Comparison of ENCODE assay signal across 7 mouse cellular contexts in genomic region chr1:74392446-74392994, GRCm38 (mm10). TPM values are rescaled to one million over a fixed set of nuclear protein-coding genes. Genes with fewer than 3 reads are reported as not detected.
DNase-seq lines count a peak whose midpoint lies in the region; ATAC-seq and TF ChIP-seq lines count a peak whose summit lies in the region.

No protein-coding gene starts in this region.

- H3K9ac ChIP-seq in CH12.LX (ENCODE audit: insufficient read depth, low read depth) (peak overlapping the region; percentile 98), MEL (ENCODE audit: control insufficient read depth, low read depth, low read length, poor library complexity, severe bottlenecking) (peak overlapping the region; percentile 98)
- peak overlapping the region; percentile 64 for H3K9ac ChIP-seq in forebrain, postnatal 0 days
- H3K9ac ChIP-seq in midbrain, embryonic 12.5 days (replicated peaks): peak overlapping the region; percentile 92

- H3K27ac ChIP-seq in CH12.LX (ENCODE audit: insufficient read depth, low read depth): peak overlapping the region; percentile 76
- H3K27ac ChIP-seq in MEL (ENCODE audit: control insufficient read depth, low read depth, low read length): peak overlapping the region; percentile 71
- H3K27ac ChIP-seq in forebrain, postnatal 0 days (ENCODE audit: low read depth, low read length): no peak overlapping the region
- H3K27ac ChIP-seq in midbrain, embryonic 12.5 days (replicated peaks): peak overlapping the region; percentile 90

- TF ChIP-seq RAD21 in CH12.LX (IDR thresholded peaks at IDR 0.05; ENCODE audit: low read depth, low read length) (no peak), MEL (IDR thresholded peaks at IDR 0.05; ENCODE audit: low read depth, low read length) (no peak)

- no peaks in the 10 kb centered on the region for H3K9me3 ChIP-seq in CH12.LX (replicated peaks; ENCODE audit: low read length)
- no peaks in the 10 kb centered on the region for H3K9me3 ChIP-seq in MEL (replicated peaks; ENCODE audit: insufficient read depth, low read length)
- H3K9me3 ChIP-seq in forebrain, postnatal 0 days (ENCODE audit: low read length): no peaks in the 10 kb centered on the region
- no peaks in the 10 kb centered on the region for H3K9me3 ChIP-seq in midbrain, embryonic 12.5 days

- H3K4me1 ChIP-seq in CH12.LX (ENCODE audit: control insufficient read depth in 1 of 2, insufficient read depth in 2 of 2) (peaks cover 8 to 60% of the 10 kb centered on the region in 2 experiments; a peak in 3 of 4 replicates), MEL (ENCODE audit: control insufficient read depth in 1 of 2, insufficient read depth in 2 of 2, low read length in 2 of 2) (peaks cover 0 to 17% of the 10 kb centered on the region in 2 experiments; a peak in 2 of 4 replicates)
- H3K4me1 ChIP-seq in forebrain, postnatal 0 days (ENCODE audit: insufficient read depth): 0 out of 2 replicates have a peak, but pooled peaks cover 5% of the 10 kb centered on the region
- peaks cover 31% of the 10 kb centered on the region for H3K4me1 ChIP-seq in midbrain, embryonic 12.5 days

- no peak; the same call in 1 of the 2 replicates for ATAC-seq in forebrain, postnatal 0 days
- ATAC-seq in midbrain, embryonic 12.5 days (ENCODE audit: low FRiP score, low read depth): peak; percentile 13
- no peak for ATAC-seq in frontal cortex, adult (ENCODE audit: low TSS enrichment)

- in situ Hi-C loops in CH12.LX (cut with MboI; ENCODE audit: low pct_ligation_motif_present, low pct_unique_long_range_greater_than_20kb, low sequenced_read_pairs): loop anchor here (5.0 to 10.0 kb wide), 2 partner anchors 52 to 80 kb away; no protein-coding TSS in a partner anchor

- H3K79me2 ChIP-seq in CH12.LX (replicated peaks; ENCODE audit: control insufficient read depth, extremely low read depth, insufficient read depth, poor library complexity, severe bottlenecking): peaks cover 21% of the 10 kb centered on the region
- peaks cover 14% of the 10 kb centered on the region for H3K79me2 ChIP-seq in MEL (ENCODE audit: control insufficient read depth, insufficient read depth, low read length, poor library complexity)

- DNase-seq in CH12.LX (ENCODE audit: extremely low read depth): no peak
- no peak for DNase-seq in MEL (ENCODE audit: low read depth, low spot score)
- no peak for DNase-seq in forebrain, postnatal 0 days
- peak; percentile 77 for DNase-seq in kidney, postnatal 10 days
- DNase-seq in gastrocnemius, postnatal 4 days (ENCODE audit: low spot score in 2 of 2): no peak

- TF ChIP-seq EP300 in CH12.LX (IDR thresholded peaks at IDR 0.05; ENCODE audit: low read length): no peak
- no peak for TF ChIP-seq EP300 in MEL (IDR thresholded peaks at IDR 0.05; ENCODE audit: low read depth in 1 of 2, low read length in 2 of 2)

- no peak for TF ChIP-seq CTCF in CH12.LX (conservative IDR thresholded peaks at IDR 0.05 in 1 of 2, IDR thresholded peaks at IDR 0.05 in 1 of 2; ENCODE audit: low read depth in 2 of 2, low read length in 2 of 2)
- TF ChIP-seq CTCF in MEL (IDR thresholded peaks at IDR 0.05 in 2 of 3, conservative IDR thresholded peaks at IDR 0.05 in 1 of 3; ENCODE audit: control insufficient read depth in 1 of 3, insufficient read depth in 1 of 3, low read depth in 2 of 3, low read length in 3 of 3, poor library complexity in 1 of 3, severe bottlenecking in 1 of 3): no peak
- TF ChIP-seq CTCF in forebrain, postnatal 0 days (IDR thresholded peaks at IDR 0.05; ENCODE audit: low read depth): 0 out of 2 replicates have a peak, but pooled peaks have one; percentile 2

- TF ChIP-seq POLR2A in CH12.LX (IDR thresholded peaks at IDR 0.05; ENCODE audit: low read depth, low read length) (no peak), MEL (IDR thresholded peaks at IDR 0.05; ENCODE audit: control insufficient read depth in 1 of 2, insufficient read depth in 1 of 2, low read depth in 1 of 2, low read length in 2 of 2, poor library complexity in 1 of 2) (no peak)

- H3K36me3 ChIP-seq in CH12.LX (replicated peaks in 1 of 2; ENCODE audit: control insufficient read depth in 1 of 2, insufficient read depth in 1 of 2, low read length in 1 of 2) (peaks cover 19 to 22% of the 10 kb centered on the region in 2 experiments), MEL (ENCODE audit: control insufficient read depth in 1 of 2, insufficient read depth in 2 of 2, low read length in 2 of 2) (peaks cover 0 to 10% of the 10 kb centered on the region in 2 experiments; a peak in 2 of 4 replicates)
- H3K36me3 ChIP-seq in forebrain, postnatal 0 days (ENCODE audit: insufficient read depth): no peaks in the 10 kb centered on the region
- peaks cover 19% of the 10 kb centered on the region for H3K36me3 ChIP-seq in midbrain, embryonic 12.5 days

- peak overlapping the region; percentile 65 to 86 (median 73) for H3K4me3 ChIP-seq in CH12.LX (replicated peaks in 1 of 3; ENCODE audit: low read depth in 2 of 3, low read length in 2 of 3, poor library complexity in 1 of 3)
- peak overlapping the region; percentile 78 to 85 for H3K4me3 ChIP-seq in MEL (ENCODE audit: control insufficient read depth in 1 of 2, insufficient read depth in 1 of 2, low read depth in 2 of 2, low read length in 2 of 2)
- peak overlapping the region; percentile 89 for H3K4me3 ChIP-seq in forebrain, postnatal 0 days (ENCODE audit: low read depth, low read length)
- peak overlapping the region; percentile 93 for H3K4me3 ChIP-seq in midbrain, embryonic 12.5 days

- dilution Hi-C loops in CH12.LX (cut with MboI; ENCODE audit: extremely low pct_ligation_motif_present, extremely low pct_unique_long_range_greater_than_20kb, low sequenced_read_pairs): no loop called here

- peak overlapping the region; percentile 41 for H3K4me2 ChIP-seq in CH12.LX (ENCODE audit: insufficient read depth, low read depth, poor library complexity, severe bottlenecking)
- peak overlapping the region; percentile 88 for H3K4me2 ChIP-seq in forebrain, postnatal 0 days (ENCODE audit: low read depth)
- H3K4me2 ChIP-seq in midbrain, embryonic 12.5 days (replicated peaks): peak overlapping the region; percentile 93

- no peaks in the 10 kb centered on the region for H3K27me3 ChIP-seq in CH12.LX (replicated peaks)
- H3K27me3 ChIP-seq in MEL (ENCODE audit: control insufficient read depth in 1 of 2, insufficient read depth in 2 of 2, low read length in 2 of 2): no peaks in the 10 kb centered on the region
- H3K27me3 ChIP-seq in forebrain, postnatal 0 days (ENCODE audit: insufficient read depth, low read length): 0 out of 2 replicates have a peak, but pooled peaks cover 6% of the 10 kb centered on the region
- peaks cover 29% of the 10 kb centered on the region for H3K27me3 ChIP-seq in midbrain, embryonic 12.5 days

- 3% methylated on average over 16 of the region's 16 CpGs for WGBS in forebrain, postnatal 0 days
- WGBS in midbrain, embryonic 12.5 days: 2% methylated on average over 16 of the region's 16 CpGs

TF ChIP-seq in MEL, 35 proteins besides CTCF, POLR2A, EP300 and RAD21 (continues in another document):
- TF ChIP-seq TCF12 (IDR thresholded peaks at IDR 0.05; ENCODE audit: low read depth, low read length): no peak

RNA-seq across cellular contexts. Expression of gene Ctdsp1, which starts 1.2 kb away (rescaled TPM):
- total RNA-seq in CH12.LX (2012; rRNA removed) (23.4 and 26.0 TPM in 2 replicates), CH12.LX (2014; rRNA removed) (11.8 and 14.4 TPM in 2 replicates), MEL (2012; rRNA removed) (18.0 TPM in 2 replicates)
- polyA plus RNA-seq in CH12.LX (2012; ENCODE audit: insufficient read length, low read depth) (57.5 and 65.8 TPM in 2 replicates), MEL (2012; ENCODE audit: insufficient read depth in 1 of 2, insufficient read length in 2 of 2, low read depth in 1 of 2, low replicate concordance in 2 of 2, missing spikeins in 1 of 2) (10 to 100 TPM in 1 of 2 experiments, not detected in 1; 69.8 TPM)
- 18.2 and 24.7 TPM in 2 replicates for total RNA-seq in forebrain, postnatal 0 days (2014; rRNA removed)
- polyA plus RNA-seq in forebrain, postnatal 0 days (2015; fragmentation: Nextera tagmentation; extraction: Ambion mirVana): 10.7 and 10.8 TPM in 2 replicates
- polyA plus RNA-seq in midbrain, embryonic 12.5 days (2016; fragmentation: Nextera tagmentation; extraction: Ambion mirVana): 28.9 and 31.0 TPM in 2 replicates
- 100 to 1,000 TPM; 109 to 135 TPM for total RNA-seq in gastrocnemius, postnatal 4 days (2021)

RNA-seq across cellular contexts. Expression of gene Vil1, which starts 16.7 kb away (rescaled TPM):
- total RNA-seq in CH12.LX (2012; rRNA removed) (0.08 TPM in 1 of 2 replicates, not detected in the other), CH12.LX (2014; rRNA removed) (not detected in 2 replicates), MEL (2012; rRNA removed) (0.03 and 0.04 TPM in 2 replicates)
- polyA plus RNA-seq in CH12.LX (2012; ENCODE audit: insufficient read length, low read depth) (0.10 TPM in 1 of 2 replicates, not detected in the other), MEL (2012; ENCODE audit: insufficient read depth in 1 of 2, insufficient read length in 2 of 2, low read depth in 1 of 2, low replicate concordance in 2 of 2, missing spikeins in 1 of 2) (under 1 TPM in 1 of 2 experiments, not detected in 1; 0.04 TPM)
- total RNA-seq in forebrain, postnatal 0 days (2014; rRNA removed): 0.71 and 0.77 TPM in 2 replicates
- polyA plus RNA-seq in forebrain, postnatal 0 days (2015; fragmentation: Nextera tagmentation; extraction: Ambion mirVana): 0.15 and 0.27 TPM in 2 replicates
- polyA plus RNA-seq in midbrain, embryonic 12.5 days (2016; fragmentation: Nextera tagmentation; extraction: Ambion mirVana): 0.28 and 0.55 TPM in 2 replicates
- total RNA-seq in gastrocnemius, postnatal 4 days (2021): under 1 TPM; 0.13 to 0.66 TPM

RNA-seq across cellular contexts. Expression of gene Slc11a1, which starts 17.5 kb away (rescaled TPM):
- 21.3 and 35.7 TPM in 2 replicates for total RNA-seq in CH12.LX (2012; rRNA removed)
- total RNA-seq in CH12.LX (2014; rRNA removed): 14.0 and 17.0 TPM in 2 replicates
- polyA plus RNA-seq in CH12.LX (2012; ENCODE audit: insufficient read length, low read depth): 85.8 and 96.4 TPM in 2 replicates
- 0.26 TPM in 1 of 2 replicates, not detected in the other for total RNA-seq in MEL (2012; rRNA removed)
- under 1 TPM in 1 of 2 experiments, not detected in 1; 0.11 TPM for polyA plus RNA-seq in MEL (2012; ENCODE audit: insufficient read depth in 1 of 2, insufficient read length in 2 of 2, low read depth in 1 of 2, low replicate concordance in 2 of 2, missing spikeins in 1 of 2)
- total RNA-seq in forebrain, postnatal 0 days (2014; rRNA removed): 3.7 and 10.7 TPM in 2 replicates
- polyA plus RNA-seq in forebrain, postnatal 0 days (2015; fragmentation: Nextera tagmentation; extraction: Ambion mirVana): 1.8 and 3.3 TPM in 2 replicates
- polyA plus RNA-seq in midbrain, embryonic 12.5 days (2016; fragmentation: Nextera tagmentation; extraction: Ambion mirVana): 2.3 and 2.4 TPM in 2 replicates
- 1 to 10 TPM; 4.5 to 4.6 TPM for total RNA-seq in gastrocnemius, postnatal 4 days (2021)

RNA-seq across cellular contexts. Expression of gene Catip, which starts 30.6 kb away (rescaled TPM):
- total RNA-seq in CH12.LX (2012; rRNA removed) (0.21 and 0.30 TPM in 2 replicates), CH12.LX (2014; rRNA removed) (0.11 and 0.20 TPM in 2 replicates), MEL (2012; rRNA removed) (0.08 TPM in 1 of 2 replicates, not detected in the other)
- polyA plus RNA-seq in CH12.LX (2012; ENCODE audit: insufficient read length, low read depth) (2.1 and 2.6 TPM in 2 replicates), MEL (2012; ENCODE audit: insufficient read depth in 1 of 2, insufficient read length in 2 of 2, low read depth in 1 of 2, low replicate concordance in 2 of 2, missing spikeins in 1 of 2) (under 1 TPM in 1 of 2 experiments, not detected in 1; 0.08 TPM)
- 2.1 and 2.7 TPM in 2 replicates for total RNA-seq in forebrain, postnatal 0 days (2014; rRNA removed)
- 0.63 and 1.6 TPM in 2 replicates for polyA plus RNA-seq in forebrain, postnatal 0 days (2015; fragmentation: Nextera tagmentation; extraction: Ambion mirVana)
- polyA plus RNA-seq in midbrain, embryonic 12.5 days (2016; fragmentation: Nextera tagmentation; extraction: Ambion mirVana): 0.58 and 0.66 TPM in 2 replicates
- total RNA-seq in gastrocnemius, postnatal 4 days (2021): under 1 TPM; 0.23 to 0.25 TPM

Comparison
In these comparisons a context has a peak if more than half of its experiments do, and no peak if none do; other contexts are left out.
1. H3K4me2 ChIP-seq: peak in every context shown above with its lines; median percentile 93 in midbrain, embryonic 12.5 days; 88 in forebrain, postnatal 0 days; 41 in CH12.LX.
2. Of the 35 proteins assayed by ChIP-seq in both MEL and CH12.LX: peak only in MEL: none; only in CH12.LX: BHLHE40 and ZMIZ1; in both: none; in neither: 33.